Mouse (Mus musculus): Measurements from ENCODE around the gene Ak9. TPM values are rescaled to one million over a fixed set of nuclear protein-coding genes. Genes with fewer than 3 reads are reported as not detected.
"Not testable (repeated sequence)": the region's sequence is repeated elsewhere in the genome, so short reads cannot be mapped to it uniquely, and the experiment has no call there.

Ak9 gene
- polyA plus RNA-seq, 1 experiment from 2014 or later = 0.14 TPM

DNA sequence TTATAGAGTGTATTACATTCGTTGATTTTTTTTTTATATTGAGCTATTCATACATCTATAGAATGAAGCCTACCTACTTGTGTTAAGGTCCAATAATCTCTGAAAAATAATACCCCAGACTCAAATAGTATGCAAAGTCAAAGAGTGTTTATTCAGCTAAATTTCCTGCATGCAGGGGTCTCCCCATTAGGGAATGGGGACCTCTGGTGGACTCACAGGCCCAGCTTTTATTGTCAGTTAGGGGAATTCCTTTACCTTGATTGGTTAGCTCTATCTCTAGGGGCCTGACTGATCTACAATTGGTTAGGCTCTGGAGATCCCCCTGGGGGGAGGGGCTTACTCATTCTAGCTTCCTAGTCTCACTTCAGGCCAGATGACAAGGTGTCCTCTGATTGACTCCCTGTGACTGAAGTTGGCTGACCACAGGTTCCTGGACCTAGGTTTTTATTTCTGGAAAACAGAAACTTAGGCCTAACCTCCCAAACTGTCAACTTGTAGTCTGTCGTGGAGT is 28.8 kb downstream of the Ak9 start:
- Histone ChIP-seq H3K9me3 (replicated peaks) (no peaks in the 10 kb centered on the region), H3K27me3 (replicated peaks) (no peaks in the 10 kb centered on the region), H3K4me1 (replicated peaks) (peaks cover 8% of the 10 kb centered on the region), H3K4me3 (no peak overlapping the region), H3K9ac (no peak overlapping the region), H3K36me3 (no peaks in the 10 kb centered on the region), H3K27ac (ENCODE audit: poor library complexity, severe bottlenecking) (no peak overlapping the region; the same call in 1 of the 2 replicates), H3K4me2 (no peak overlapping the region)
- no peak for ATAC-seq (ENCODE audit: insufficient number of reproducible peaks, low FRiP score)
- 60% methylated on average over 2 of the region's 2 CpGs for WGBS

DNA sequence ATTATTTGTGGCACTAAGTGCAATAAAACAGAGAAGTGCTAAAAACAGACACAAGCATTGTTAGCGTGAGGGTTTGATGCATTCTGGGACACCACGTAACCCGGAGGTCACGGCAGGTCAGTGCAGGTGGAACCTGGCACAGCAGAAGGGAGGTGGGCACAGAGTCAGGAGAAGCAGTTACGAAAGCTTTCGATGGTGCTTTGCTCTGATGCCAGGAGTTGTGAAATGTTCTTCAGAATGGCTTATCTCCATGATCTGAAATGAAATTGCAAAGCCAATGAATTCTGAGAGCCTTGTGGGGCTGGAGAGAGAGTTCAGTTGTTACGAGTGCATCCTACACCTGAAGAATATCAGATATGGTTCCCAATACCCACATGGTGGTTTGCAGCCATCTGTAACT is 37.6 kb downstream of the Ak9 start:
- Histone ChIP-seq H3K4me1 (replicated peaks) (peaks cover 8% of the 10 kb centered on the region), H3K9me3 (replicated peaks) (no peaks in the 10 kb centered on the region), H3K27ac (ENCODE audit: poor library complexity, severe bottlenecking) (no peak overlapping the region), H3K9ac (no peak overlapping the region), H3K4me3 (no peak overlapping the region), H3K36me3 (no peaks in the 10 kb centered on the region), H3K4me2 (no peak overlapping the region), H3K27me3 (replicated peaks) (no peaks in the 10 kb centered on the region)
- no peak for ATAC-seq (ENCODE audit: insufficient number of reproducible peaks, low FRiP score)
- 83% methylated on average over 7 of the region's 7 CpGs for WGBS

DNA sequence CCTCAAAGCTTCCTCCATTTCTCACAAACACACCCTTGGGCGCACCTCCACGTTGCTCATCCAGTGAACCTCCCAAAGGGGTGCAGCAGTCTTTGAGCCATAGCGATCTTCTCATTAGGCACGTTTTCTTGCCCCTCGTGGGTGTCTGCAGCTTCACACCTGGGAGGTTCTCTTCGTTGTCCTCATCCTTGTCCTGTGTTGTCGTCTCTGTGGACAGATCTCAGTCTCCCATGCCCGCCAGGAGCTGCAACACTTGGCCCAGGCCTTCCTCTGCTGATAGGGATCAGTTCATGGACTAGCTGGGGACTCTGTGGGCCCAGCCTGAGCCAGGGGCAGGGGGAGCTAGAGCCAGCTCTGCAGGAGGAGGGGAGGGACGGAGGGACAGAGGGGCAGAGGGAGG is 61.3 kb downstream of the Ak9 start:
- H3K36me3 ChIP-seq = no peaks in the 10 kb centered on the region
- H3K4me3 ChIP-seq = no peak overlapping the region
- H3K4me2 ChIP-seq = no peak overlapping the region
- H3K9ac ChIP-seq = no peak overlapping the region
- 78% methylated on average over 9 of the region's 9 CpGs for WGBS
- H3K27ac ChIP-seq (ENCODE audit: poor library complexity, severe bottlenecking) = no peak overlapping the region
- no peaks in the 10 kb centered on the region for H3K27me3 ChIP-seq (replicated peaks)
- H3K4me1 ChIP-seq (replicated peaks) = no peaks in the 10 kb centered on the region
- no peak for ATAC-seq (ENCODE audit: insufficient number of reproducible peaks, low FRiP score)
- no peaks in the 10 kb centered on the region for H3K9me3 ChIP-seq (replicated peaks)

DNA sequence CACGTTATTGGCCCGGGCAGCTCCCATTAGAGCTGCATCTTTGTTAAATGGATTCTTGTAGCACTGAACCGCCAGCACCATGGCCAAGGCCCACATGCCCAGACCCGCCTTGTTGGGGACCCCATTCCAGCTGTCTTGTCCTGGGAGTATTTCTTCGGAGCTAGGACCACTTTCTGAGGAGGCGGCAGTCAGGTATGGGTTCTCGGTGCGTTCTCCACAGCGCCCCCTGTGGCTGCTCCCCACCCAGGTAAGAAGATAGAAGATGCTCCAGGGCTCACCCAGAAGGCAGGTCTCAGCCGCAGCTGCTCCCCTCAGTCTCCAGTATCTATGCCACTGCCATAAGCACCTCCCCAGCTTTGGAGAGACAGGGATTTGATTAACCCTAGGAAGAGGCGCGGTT is 76.7 kb downstream of the Ak9 start:
- ATAC-seq (ENCODE audit: insufficient number of reproducible peaks, low FRiP score) = no peak
- Histone ChIP-seq H3K27ac (ENCODE audit: poor library complexity, severe bottlenecking) (no peak overlapping the region), H3K27me3 (replicated peaks) (no peaks in the 10 kb centered on the region), H3K4me2 (no peak overlapping the region), H3K4me3 (no peak overlapping the region), H3K4me1 (replicated peaks) (no peaks in the 10 kb centered on the region), H3K9ac (no peak overlapping the region), H3K9me3 (replicated peaks) (no peaks in the 10 kb centered on the region; the same call in 1 of the 2 replicates), H3K36me3 (no peaks in the 10 kb centered on the region)
- 66% methylated on average over 12 of the region's 12 CpGs for WGBS

DNA sequence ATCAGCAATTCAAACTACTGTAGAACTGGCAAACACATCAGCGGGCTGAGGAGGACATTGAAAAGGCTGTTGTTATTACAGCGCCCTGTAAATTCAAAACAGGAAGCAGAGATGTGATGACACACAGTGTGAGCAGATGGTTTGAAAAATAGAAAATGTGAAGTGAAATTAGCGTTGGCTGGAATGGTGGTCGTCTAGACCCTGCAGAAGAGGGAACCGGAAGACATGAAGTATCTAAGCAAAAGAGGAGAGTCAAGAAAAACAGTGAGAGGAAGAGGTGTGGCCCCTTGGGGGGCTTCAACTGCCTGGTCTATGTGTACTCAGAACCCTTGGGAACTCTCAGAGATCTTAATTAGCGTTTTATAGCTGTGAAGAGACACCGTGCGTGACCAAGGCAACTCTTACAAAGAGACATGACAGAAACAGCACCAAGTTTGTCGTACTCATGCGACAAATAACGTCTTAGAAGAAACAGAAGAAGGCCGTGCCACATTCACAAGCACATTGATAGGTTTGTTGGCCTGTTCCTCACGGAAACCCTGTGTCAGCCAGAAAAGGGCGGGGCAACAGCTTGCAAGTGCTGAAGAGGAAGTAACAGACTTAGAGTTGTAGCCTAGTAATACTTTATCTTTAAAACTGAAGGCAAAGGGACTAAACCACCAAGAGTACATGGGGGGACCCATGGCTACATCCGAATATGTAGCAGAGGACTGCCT is 81.9 kb downstream of the Ak9 start:
- Histone ChIP-seq H3K36me3 (no peaks in the 10 kb centered on the region), H3K27me3 (replicated peaks) (no peaks in the 10 kb centered on the region), H3K4me2 (no peak overlapping the region), H3K4me1 (replicated peaks) (no peaks in the 10 kb centered on the region), H3K27ac (ENCODE audit: poor library complexity, severe bottlenecking) (no peak overlapping the region), H3K4me3 (no peak overlapping the region), H3K9ac (no peak overlapping the region), H3K9me3 (replicated peaks) (no peaks in the 10 kb centered on the region)
- 69% methylated on average over 15 of the region's 15 CpGs for WGBS
- no peak for ATAC-seq (ENCODE audit: insufficient number of reproducible peaks, low FRiP score)

DNA sequence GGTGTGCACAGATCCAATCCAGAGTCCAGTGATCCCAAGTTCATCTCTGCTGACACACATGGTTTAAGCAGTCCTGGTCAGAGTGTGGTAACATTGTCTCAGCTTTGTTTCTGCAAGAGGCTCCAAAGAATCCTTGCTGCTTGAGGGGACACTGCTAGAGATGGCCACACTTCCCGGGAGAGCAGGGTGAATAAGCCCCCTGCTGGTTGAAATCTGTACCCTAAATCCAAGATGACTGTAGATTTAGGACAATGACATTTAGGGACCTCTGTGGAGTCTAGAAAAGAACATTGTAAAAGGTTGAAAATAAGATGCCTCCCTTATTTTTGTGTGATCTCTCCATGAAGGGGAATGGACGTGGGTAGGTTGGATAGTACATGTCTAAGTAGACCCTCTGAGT is 89.8 kb downstream of the Ak9 start:
- no peaks in the 10 kb centered on the region for H3K27me3 ChIP-seq (replicated peaks)
- peaks cover 4% of the 10 kb centered on the region for H3K4me1 ChIP-seq (replicated peaks)
- no peak overlapping the region for H3K9ac ChIP-seq
- ATAC-seq (ENCODE audit: insufficient number of reproducible peaks, low FRiP score) = no peak
- no peak overlapping the region for H3K4me3 ChIP-seq
- H3K27ac ChIP-seq (ENCODE audit: poor library complexity, severe bottlenecking) = no peak overlapping the region
- H3K36me3 ChIP-seq = no peaks in the 10 kb centered on the region
- no peak overlapping the region for H3K4me2 ChIP-seq
- WGBS = 56% methylated on average over 2 of the region's 2 CpGs
- no peaks in the 10 kb centered on the region for H3K9me3 ChIP-seq (replicated peaks)

DNA sequence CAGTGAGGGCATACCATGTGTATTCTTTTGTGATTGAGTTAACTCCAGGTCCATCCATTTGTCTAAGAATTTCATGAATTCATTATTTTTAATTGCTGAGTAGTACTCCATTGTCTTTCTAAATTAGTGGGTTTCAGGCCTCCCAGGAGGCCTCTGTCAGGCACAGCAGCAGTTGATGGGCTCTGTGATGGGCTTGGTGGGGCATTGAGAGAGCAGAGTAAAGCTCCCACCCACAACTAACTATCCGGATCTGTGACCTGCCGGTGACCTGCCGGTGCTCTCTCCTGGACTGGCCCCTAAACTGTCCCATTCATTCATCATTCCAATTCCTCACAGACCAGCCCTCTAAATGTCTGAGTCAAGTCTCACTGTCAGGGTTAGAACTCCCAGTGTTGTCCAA is 97.3 kb downstream of the Ak9 start:
- Histone ChIP-seq H3K9me3 (replicated peaks) (no peaks in the 10 kb centered on the region), H3K36me3 (no peaks in the 10 kb centered on the region), H3K4me1 (replicated peaks) (peaks cover 9% of the 10 kb centered on the region; the same call in 1 of the 2 replicates), H3K27me3 (replicated peaks) (no peaks in the 10 kb centered on the region), H3K27ac (ENCODE audit: poor library complexity, severe bottlenecking) (no peak overlapping the region), H3K4me3 (no peak overlapping the region), H3K9ac (no peak overlapping the region), H3K4me2 (no peak overlapping the region)
- whole genome bisulfite sequencing = 85% methylated on average over 3 of the region's 3 CpGs
- ATAC-seq (ENCODE audit: insufficient number of reproducible peaks, low FRiP score) = no peak

DNA sequence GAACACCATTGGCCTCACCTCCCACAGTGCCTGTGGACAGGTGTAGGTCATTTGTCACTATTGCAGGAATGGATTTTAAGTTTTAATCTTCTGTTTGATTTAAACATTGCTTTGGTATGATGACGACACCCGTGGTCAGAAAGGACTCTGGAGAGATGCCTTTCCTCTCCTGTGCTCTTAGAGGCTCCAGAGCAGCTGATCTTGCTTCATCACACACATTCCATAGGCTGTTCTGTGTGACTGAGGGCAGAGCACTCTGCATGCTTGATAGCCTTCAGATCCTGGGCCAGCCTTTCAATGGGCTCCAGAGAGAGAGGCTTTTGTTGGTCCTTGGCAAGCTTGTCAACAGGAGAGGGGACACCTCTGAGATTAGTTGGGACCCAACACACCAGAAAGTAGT is 99.6 kb downstream of the Ak9 start:
- Histone ChIP-seq H3K4me1 (replicated peaks) (peaks cover 9% of the 10 kb centered on the region; the same call in 1 of the 2 replicates), H3K27ac (ENCODE audit: poor library complexity, severe bottlenecking) (no peak overlapping the region), H3K36me3 (no peaks in the 10 kb centered on the region), H3K4me3 (no peak overlapping the region), H3K9ac (no peak overlapping the region), H3K9me3 (replicated peaks) (no peaks in the 10 kb centered on the region), H3K4me2 (no peak overlapping the region), H3K27me3 (replicated peaks) (no peaks in the 10 kb centered on the region)
- no peak for ATAC-seq (ENCODE audit: insufficient number of reproducible peaks, low FRiP score)
- WGBS = 44% methylated on average over 2 of the region's 2 CpGs

DNA sequence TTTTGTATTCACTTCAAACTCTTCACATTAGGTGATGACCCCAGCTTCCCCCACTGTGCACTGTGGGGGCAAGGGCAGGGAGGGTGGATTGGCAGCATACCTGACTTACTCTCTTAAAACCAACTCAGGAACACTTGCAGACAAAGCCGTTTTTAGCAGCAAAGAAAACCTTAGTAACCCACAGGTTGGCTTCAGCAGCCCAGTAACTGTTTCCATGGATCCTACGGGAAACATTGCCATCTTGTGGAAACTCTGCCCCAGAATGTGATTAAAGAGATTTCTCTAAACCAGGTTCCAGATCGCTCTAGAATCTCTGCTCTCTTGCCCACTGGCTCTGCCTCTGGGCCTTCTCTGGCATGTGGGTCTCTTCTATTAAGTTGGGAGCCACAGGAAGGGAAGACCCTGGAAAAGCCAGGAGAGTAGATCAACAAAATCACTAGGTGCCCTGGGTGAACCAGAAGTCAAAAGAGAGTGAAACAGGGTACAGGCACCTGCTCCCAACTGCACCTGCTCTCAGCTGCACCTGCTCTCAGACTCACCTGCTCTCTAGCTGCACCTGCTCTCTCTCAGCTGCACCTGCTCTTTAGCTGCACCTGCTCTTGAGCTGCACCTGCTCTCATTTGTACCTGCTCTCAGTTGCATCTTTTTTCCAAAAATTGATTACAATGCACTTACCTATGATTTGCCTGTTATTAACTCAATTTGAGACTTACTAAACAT is 100.3 kb downstream of the Ak9 start:
- peaks cover 2% of the 10 kb centered on the region; the same call in 1 of the 2 replicates for H3K9me3 ChIP-seq (replicated peaks)
- no peak overlapping the region for H3K9ac ChIP-seq
- 36% methylated on average over 3 of the region's 3 CpGs for WGBS
- H3K27ac ChIP-seq (ENCODE audit: poor library complexity, severe bottlenecking) = no peak overlapping the region
- no peak for ATAC-seq (ENCODE audit: insufficient number of reproducible peaks, low FRiP score)
- no peaks in the 10 kb centered on the region for H3K36me3 ChIP-seq
- H3K4me3 ChIP-seq = no peak overlapping the region
- no peaks in the 10 kb centered on the region for H3K27me3 ChIP-seq (replicated peaks)
- H3K4me1 ChIP-seq (replicated peaks) = peaks cover 9% of the 10 kb centered on the region; the same call in 1 of the 2 replicates
- no peak overlapping the region for H3K4me2 ChIP-seq

DNA sequence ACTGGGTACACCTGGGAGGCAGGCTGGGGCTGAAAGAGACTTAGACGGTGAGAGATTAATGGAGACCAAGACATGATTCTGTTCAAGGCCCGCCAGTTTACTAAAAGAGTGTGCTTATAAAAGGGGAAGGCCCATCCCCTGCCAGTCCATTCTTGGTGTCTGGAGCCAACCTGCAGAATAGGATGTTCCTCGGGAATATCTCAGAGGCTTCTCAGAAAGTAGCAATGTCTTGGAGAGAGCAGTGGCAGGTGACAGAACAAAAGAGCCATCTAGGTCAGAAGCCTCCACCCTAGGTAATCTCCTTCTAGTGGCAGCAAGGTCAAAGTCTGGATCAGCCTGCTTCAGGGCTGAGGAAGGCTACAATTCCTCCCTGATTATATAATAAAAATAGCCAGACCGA is 106.4 kb downstream of the Ak9 start:
- H3K9me3 ChIP-seq (replicated peaks) = peaks cover 17% of the 10 kb centered on the region
- not testable (repeated sequence) for H3K36me3 ChIP-seq; H3K4me1 ChIP-seq (replicated peaks); H3K9ac ChIP-seq; H3K27me3 ChIP-seq (replicated peaks); H3K4me2 ChIP-seq; ATAC-seq (ENCODE audit: insufficient number of reproducible peaks, low FRiP score); H3K4me3 ChIP-seq; H3K27ac ChIP-seq (ENCODE audit: poor library complexity, severe bottlenecking)
- WGBS = 85% methylated on average over 4 of the region's 4 CpGs

DNA sequence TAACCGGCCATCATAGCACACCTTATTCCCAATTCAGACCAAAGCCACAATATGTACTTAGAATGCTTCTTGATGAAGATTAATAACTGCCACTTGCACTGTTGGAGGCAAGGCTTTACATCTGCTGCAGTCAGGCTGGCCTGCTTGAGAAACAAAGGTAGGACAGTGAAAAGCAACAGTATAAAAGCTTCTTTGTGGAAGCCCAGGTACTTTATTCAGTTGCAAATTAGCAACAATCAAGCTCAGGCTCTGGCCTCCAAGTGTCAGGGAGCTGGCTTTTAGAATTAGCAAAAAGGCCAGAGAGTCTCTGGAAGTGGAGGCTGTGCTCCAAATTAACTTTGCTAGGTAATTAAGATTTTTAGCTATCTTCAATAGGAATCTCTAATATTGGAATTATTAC is 107.0 kb downstream of the Ak9 start:
- not testable (repeated sequence) for H3K27me3 ChIP-seq (replicated peaks); H3K9ac ChIP-seq; ATAC-seq (ENCODE audit: insufficient number of reproducible peaks, low FRiP score); H3K27ac ChIP-seq (ENCODE audit: poor library complexity, severe bottlenecking); H3K4me2 ChIP-seq; H3K36me3 ChIP-seq; H3K4me3 ChIP-seq; H3K4me1 ChIP-seq (replicated peaks)
- WGBS = 90% methylated on average over 1 of the region's 1 CpGs
- H3K9me3 ChIP-seq (replicated peaks) = peaks cover 22% of the 10 kb centered on the region
